Mouse (Mus musculus): ENCODE results near the gene Camk2b.
A peak's percentile ranks its signal among the peaks of the same experiment; 100 is the strongest.

GRCm38 (mm10) chr11:5990910-5991309 is 75.3 kb downstream of the Camk2b start:
- TF ChIP-seq POLR2A (IDR thresholded peaks at IDR 0.05; ENCODE audit: insufficient read depth, low read length): no peak
- peak; percentile 77 for TF ChIP-seq CTCF (IDR thresholded peaks at IDR 0.05; ENCODE audit: low read depth, low read length)
